Mouse (Mus musculus): ENCODE measurements around the gene Abl2.

DNA sequence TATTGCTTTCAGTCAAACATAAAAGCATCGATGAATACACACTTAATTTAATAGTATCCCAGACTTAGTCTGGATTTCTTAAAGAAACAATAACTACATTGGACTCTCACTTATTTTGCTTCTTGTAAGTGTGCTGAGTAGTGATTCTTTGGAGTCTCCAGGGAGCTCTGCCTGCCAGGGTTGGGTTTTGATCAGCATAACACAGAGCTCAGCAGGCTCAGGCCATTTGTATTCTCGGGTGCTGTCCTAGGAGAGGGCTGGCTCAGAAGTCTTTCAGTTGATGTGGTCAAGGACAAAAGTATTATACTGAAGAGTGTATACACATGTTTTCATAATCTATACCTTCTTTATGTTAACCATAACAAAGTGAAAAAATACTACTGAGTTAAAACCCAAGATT, 6.7 kb downstream of the Abl2 start:
- no peak for TF ChIP-seq POLR2A (IDR thresholded peaks at IDR 0.05; ENCODE audit: control insufficient read depth, low read depth, low read length)
- no peak for TF ChIP-seq CTCF (IDR thresholded peaks at IDR 0.05; ENCODE audit: control insufficient read depth, insufficient read depth, insufficient replicate concordance, low read depth, low read length)
